Mouse (Mus musculus): Measurements from ENCODE around the gene Olfr1368.
"Not testable (repeated sequence)": the region's sequence is repeated elsewhere in the genome, so short reads cannot be mapped to it uniquely, and the experiment has no call there.

DNA sequence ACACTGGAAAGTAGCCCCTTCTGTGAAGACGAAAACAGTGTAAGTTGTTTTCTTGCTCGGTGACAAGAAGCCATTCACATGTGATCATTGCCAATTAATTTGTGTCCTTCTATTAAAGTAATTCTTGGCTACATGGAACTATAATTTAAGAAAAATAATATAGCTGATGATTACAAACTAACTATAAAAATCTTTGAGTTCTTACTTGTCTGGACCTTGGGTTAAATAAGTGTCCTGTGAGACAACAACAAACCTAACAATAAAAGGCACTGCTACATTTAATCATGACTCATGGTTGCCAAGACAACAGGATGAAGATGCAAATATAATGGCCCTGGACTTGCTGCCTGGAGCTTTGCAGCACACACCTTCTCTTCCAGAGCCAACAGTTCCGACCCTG is 16.3 kb downstream of the Olfr1368 start, which contains the start of gene Olfr263:
- not testable (repeated sequence) for TF ChIP-seq EP300 (optimal IDR thresholded peaks at IDR 0.05); CTCF (IDR thresholded peaks at IDR 0.05; ENCODE audit: low read depth)

All from stomach, postnatal 0 days (tissue).